Mouse (Mus musculus) kidney, adult 8-10 months (tissue): Measurements from ENCODE around the gene Tshz2.
A peak's percentile ranks its signal among the peaks of the same experiment; 100 is the strongest.
"Not testable (repeated sequence)": the region's sequence is repeated elsewhere in the genome, so short reads cannot be mapped to it uniquely, and the experiment has no call there.

Experiments used
- DNase-seq, 2 experiments: peaks; one replicate each; pipeline ENCODE4 v3.0.0; 2022

Gene Tshz2

DNA sequence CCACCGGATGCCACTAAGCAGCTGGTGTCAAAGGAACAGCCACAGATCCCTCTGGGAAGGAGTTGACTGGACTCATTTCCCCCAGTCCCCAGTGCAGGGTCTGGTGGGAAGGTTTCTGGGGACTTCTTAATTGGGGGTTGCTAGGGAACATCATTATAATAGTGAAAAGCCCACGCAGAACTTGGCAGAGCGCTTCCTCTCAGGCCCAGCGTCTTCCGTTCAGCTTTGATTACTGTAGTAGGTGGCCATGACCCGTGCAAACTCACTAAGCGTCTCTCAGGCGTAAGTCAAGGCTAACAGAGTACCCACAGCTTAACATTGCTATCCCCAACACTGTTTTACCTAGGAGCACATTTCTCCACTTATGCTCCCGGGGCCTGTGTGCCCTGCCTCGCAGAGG, 181.9 kb downstream of the Tshz2 start:
- DNase-seq, result no peak

DNA sequence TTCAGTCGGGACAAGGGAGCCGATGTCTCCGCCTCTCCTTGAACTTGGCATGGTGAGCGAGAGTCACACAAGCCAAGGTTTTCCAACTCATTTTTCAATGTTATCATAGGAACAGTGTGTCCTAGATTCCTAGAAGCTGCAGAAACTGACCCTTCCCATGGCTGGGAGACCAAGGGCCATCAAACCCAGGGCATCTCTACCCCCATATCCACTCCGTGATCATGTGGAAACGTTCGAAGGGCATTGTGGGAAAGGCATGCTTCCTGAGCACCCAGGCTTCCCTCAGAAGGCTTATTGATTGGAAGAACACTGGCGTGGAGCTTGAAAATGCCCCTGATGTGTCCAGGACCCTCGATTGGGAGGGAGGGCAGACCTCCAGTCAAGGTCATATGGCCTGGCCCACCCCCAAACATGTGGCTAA, 188.2 kb downstream of the Tshz2 start:
- peak; percentile 11 to 42 for DNase-seq

DNA sequence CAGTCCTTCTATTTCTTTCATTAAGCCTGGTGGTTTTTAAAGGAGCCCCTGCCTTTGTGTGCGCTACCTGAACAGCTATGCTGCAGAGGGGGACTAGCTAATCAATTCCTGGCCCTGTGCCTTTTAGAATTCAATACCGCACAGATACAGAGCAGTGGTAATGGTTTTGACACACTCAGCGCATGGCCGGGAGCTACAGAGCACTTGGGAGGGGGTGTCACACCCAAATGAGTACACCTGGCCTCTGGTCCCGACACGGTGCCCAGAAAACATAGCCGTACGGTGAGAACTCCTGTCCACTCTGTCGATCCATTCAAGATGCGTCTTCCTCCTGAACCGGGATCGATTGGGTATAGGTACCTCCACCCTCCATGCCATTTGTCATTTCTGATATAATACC, 193.1 kb downstream of the Tshz2 start:
- no peak for DNase-seq

DNA sequence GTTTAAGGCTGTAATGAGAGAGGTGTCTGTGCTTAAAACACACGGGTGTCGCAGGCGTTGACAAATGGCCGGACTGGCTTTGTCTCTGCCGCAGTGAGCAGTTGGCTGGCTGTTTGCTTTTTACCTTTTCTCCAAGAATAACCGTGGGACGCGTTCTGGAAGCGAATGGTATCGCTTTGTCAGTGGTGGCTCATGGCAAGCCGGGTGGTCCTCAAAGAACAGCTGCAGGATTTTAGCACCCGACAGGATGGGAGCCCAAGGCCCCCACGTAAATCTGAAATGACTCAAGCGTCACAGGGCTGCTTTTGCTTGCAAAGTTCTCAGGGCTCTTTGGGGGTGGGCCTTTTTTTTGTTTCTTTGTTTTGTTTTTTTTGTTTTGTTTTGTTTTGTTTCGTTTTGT, 193.5 kb downstream of the Tshz2 start:
- DNase-seq, result no peak

DNA sequence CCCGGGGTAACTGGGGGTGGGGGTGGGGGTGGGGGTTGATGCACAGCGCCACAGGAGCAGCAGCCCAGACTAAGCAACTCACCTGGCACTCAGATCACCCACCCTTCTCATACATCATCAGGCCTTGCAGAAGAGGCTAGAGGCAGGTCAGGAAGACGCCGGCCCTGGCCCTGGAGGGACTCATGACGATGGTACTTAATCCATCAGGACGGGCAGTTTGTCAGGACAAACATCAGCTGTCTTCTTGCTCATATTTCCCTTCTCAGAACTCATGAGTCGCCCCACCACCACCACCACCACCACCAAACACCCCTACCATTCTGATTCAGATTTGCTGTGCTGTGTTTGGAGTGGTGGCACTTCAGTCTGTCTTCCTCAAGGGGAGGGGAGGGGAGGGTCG, 194.0 kb downstream of the Tshz2 start:
- no peak for DNase-seq

DNA sequence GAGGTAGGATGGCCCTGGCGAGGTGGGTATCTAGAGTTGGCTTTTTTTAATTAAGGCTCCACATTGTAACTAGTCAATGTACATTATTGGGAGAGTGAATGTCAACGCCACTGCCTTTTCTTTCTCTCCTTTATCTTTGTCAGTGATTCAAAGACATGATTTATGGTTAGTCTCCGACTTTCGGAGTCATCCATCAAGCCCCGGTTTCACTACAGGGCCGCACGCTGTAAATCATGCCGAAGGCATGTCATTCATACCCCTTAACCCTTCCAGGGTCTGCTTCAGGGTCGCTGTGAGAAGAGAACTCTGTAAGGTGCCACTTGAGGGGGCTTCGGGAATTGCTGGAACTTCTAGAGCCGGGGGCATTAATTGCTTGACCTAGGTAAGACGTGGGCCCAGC, 199.4 kb downstream of the Tshz2 start:
- no peak for DNase-seq

DNA sequence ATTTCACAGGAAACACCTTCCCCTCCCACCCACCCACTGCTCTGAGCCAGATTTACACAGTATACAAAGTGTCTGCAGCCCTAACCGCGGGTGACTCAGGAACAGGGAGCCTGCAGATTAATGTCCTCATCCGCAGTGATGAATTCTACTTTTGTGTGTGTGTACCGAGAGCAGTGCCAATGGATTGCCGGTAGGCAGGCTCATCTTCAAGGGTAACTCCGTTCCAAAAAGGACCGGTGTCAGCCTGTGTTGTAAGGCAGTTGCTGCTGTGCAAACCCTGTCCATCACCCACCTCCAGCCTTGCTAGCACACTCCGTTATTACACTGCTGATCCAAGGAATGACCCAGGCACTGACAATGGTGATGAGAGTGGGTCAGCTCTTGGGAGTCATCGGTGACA, 200.8 kb downstream of the Tshz2 start:
- DNase-seq, result no peak

DNA sequence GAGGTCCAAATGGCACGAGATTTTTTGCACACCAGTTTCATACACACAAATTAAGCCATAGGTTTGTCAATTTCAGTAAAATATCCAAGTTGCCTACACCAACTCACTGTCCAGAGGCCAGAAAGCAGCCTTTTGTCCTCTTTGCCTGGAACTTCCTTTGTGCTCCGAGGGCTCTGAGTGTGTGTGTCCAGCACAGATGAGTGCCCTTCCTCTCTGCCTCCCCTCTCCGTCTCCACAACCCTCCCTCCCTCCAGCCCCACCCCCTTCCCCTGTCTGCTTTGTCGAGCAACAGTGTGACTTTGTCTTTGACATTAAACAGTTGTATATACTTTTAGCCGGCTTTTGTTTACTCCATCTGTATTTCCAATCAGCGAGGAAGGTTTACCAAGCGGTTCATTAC, 201.8 kb downstream of the Tshz2 start:
- DNase-seq, result no peak

DNA sequence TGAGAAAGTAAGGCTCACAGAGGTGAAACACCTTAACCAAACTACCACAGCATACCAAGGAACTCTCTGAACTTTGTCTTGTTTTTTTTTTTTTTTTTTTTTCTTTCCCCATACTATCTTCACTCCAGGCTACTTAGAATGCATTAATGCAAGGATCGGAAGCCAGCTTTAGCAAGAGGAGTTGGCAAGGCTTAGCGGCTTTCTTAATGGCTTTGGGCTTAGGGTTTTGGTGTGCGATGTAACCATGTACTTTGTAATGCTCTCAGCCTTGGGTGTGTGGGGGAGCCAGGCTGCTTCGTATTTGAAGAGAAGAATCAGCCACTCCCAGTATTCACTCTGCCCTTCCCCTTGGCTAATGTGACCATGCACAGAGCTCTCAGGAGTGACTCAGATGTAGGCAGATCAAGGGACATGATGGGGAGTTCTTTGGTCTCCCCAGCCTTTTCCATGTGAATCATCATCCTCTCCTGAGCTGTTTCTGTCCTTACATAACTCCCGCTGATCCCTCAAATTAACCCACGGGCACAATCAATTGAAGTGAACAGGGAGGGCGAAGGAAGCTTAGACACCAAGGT, 204.3 kb downstream of the Tshz2 start:
- no peak for DNase-seq

DNA sequence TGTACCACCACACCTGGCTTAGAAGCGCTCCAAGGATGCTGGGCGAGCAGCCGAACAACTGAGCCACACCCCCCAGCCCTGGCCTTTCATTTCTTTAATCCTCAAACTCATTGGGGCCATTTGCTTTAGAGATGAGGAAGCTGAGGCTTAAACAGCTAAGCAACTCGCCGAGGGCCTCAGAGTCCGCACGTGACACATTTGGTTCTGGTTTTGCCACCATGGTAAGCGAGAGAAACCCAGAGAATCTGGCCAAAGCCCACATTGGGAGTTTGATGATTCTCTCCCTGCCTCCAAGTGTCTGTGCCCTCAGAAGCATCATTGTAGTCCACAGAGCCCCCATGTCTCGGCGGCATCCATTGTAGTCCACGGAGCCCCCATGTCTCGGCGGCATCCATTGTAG, 205.7 kb downstream of the Tshz2 start:
- DNase-seq, result no peak

DNA sequence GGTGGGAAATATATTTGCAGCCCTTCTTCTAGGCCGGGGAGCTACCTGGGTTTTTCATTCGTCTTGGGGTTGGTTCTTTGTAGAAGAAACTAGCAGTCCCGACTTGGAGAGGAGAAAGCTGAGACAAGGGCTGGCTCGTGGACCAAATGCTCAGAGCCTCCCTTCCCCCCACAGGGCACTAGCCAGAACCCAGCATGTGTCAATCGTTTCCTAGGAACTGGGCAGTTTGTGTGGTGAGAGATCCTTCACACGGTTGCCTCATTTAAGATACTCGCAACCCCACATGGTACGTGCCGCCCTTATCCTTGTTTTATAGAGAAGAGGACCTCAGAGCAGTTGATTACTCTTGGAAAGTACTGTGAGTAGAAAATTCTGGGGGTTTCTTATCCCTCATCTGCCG, 208.6 kb downstream of the Tshz2 start:
- DNase-seq, result no peak

DNA sequence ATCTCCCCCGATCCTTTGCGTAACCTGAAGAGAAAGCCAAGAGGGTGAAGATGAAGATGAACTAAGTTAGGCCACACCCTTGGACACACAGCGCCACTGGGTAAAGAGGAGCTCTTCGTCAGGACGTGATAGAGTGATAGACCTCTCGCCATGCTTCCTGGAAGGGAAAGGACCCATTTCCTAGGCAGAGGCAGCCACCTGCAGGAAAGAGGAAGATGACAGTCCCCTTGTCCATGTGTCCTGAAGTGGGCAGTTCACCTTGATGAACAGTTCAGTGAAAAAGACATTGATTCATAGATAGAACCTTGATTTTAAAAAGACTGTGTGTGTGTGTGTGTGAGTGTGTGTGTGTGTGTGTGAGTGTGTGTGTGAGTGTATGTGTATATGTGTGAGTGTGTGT, 209.7 kb downstream of the Tshz2 start:
- DNase-seq, result no peak

DNA sequence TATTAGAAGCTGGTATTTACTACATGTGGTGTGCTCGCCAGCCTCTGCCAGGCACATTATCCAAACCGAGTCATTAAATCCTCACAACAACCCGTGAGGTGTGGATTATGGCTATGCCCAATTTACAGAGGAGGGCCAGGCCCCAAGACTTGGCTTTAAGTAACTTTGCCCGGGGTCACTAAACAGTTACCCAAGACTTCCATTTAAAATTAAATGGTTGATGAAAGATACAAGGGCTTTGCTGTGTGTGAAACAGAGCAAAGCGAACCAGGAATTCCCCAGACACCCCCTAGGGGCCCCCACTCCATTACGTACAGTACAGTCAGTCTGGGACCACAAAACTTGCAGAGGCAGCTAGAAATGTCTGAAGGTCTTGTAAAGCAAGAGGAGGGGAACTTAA, 210.7 kb downstream of the Tshz2 start:
- no peak for DNase-seq

DNA sequence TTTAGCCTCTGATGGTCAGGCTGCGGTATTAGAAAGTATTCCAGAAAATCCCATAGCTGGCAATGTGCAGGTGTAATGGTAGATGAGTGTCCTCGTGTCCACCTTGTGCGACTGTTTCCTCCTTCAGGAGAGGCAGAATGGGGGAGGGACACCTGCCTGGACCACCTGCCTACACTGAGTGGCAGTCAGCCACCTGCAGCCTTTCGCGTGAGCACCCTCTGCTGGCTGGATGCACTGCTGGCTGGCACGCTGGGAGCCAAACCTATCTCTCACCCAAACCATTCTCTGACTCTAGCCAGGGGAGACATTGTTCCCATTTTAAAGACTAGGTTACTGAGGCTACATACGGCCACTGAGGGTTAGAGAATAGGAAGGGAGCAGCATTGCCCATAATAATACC, 216.3 kb downstream of the Tshz2 start:
- peak in 1 of 2 experiments; percentile 29 for DNase-seq

DNA sequence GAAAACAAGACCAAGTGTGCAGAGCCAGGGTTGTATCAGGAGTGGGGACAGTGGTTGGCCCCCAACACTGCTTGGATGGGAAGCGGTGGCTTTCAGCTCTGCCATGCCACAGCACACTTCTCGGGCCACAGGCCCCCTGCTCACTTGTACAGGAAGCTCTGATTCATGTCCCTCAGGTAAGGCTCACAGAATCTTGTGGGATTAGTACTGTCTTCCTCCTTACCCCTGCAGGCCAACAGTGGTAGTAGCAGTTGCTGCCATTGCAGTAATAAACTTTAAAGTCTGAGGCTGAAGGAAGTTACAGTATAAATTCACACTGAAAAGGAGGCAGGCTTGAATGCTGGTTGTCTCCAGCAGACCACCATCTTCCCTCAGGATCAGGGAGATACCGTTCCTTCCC, 216.7 kb downstream of the Tshz2 start:
- DNase-seq, result no peak

DNA sequence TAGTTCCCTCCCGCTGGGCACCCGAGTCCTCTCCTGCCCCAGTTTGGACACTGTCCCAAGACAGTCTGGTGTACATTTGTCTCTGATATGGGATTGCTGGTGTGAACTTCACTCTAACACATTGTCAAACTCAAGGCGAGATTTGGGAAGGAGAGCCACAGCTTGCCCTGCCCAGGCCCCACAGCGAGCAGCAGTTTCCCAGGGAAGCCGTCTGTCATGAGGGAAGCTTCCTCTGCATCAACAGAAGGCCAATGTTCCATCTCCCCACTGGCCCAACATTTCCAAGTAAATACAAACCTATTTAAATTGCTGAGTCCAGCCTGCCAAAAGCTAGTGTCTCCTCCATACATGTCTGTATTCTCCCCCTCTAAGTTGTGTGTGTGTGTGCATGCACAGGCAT, 218.8 kb downstream of the Tshz2 start:
- no peak for DNase-seq

DNA sequence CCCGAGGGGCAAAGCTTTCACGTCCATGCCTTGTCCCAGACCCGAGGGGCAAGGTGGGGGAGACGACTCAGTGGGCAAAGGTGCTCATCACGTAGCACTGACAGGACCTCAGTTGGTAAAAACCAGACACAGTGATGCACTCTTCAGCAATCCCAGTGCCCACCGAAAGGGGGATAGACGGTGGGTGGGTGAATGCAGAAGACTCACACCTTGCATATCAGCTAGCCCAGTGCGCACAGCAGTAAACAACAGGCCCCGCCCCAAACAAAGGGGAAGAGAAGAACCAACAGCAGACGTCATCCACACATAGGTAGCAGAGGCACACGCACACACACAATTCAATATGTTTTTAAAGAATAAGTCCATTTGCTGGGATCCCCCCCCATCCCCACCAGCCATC, 221.7 kb downstream of the Tshz2 start:
- DNase-seq, result no peak

DNA sequence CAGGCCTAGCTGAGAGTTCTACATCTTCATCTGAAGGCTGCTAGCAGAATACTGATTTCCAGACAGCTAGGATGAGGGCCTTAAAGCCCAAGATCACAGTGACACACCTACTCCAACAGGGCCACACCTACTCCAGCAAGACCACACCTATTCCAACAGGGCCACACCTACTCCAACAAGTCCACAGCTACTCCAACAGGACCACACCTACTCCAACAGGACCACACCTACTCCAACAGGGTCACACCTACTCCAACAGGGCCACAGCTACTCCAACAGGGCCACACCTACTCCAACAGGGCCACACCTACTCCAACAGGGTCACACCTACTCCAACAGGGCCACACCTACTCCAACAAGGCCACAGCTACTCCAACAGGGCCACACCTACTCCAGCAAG, 224.2 kb downstream of the Tshz2 start:
- not testable (repeated sequence) for DNase-seq

DNA sequence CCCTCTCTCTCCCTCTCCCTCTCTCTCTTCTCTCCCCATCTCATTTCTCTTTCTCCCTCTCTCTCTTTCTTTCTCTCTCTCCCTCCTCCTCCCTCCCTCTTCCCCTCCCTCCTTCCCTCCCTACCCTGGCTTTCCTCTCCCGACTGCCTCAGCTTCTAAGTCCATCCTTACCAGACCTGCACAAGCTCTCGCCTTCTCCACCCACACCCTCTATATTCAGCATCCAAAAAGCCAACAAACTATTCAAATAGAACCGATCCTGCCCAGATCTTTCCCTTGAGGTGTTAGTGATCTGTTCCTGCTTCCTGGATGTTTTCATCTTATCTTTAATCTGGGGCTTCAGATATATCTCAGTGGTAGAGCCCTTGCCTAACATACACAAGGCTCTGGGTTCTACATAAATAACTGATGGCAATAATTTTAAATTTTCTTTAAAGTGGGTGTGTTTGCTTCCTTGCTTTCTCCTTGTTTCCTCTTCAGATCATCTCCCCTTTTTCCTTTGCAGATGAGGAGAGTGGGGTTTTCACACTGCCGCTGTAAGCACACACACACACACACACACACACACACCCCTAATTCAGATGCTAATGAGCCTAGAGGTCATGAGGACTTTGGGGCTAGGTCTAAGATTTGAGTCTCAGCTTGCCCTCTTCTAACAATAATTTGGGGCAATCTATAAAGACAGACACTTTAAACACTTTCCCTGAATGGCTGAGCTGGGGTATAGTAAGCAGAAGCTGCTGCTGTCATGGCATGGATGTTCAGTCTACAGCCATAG, 226.5 kb downstream of the Tshz2 start:
- DNase-seq, result no peak

DNA sequence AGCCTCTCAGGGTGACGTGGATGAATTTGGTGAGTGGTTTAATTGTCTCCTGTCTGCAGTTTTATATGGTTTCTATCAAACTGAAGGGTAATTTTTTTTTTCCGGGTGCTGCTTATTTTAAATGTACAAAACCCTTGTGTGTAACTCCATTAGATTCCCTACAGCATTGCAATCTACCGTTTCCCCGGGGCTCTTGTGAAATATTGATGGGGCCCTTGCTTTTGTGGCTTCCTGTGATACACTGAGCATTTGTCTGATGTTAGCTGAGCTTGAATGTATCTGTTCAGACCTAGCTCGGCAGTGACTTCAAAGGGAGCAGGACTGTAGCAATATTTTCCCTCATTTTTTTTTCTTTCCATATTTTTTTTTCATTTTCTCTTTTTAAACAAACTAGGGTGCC, 228.1 kb downstream of the Tshz2 start:
- no peak for DNase-seq

DNA sequence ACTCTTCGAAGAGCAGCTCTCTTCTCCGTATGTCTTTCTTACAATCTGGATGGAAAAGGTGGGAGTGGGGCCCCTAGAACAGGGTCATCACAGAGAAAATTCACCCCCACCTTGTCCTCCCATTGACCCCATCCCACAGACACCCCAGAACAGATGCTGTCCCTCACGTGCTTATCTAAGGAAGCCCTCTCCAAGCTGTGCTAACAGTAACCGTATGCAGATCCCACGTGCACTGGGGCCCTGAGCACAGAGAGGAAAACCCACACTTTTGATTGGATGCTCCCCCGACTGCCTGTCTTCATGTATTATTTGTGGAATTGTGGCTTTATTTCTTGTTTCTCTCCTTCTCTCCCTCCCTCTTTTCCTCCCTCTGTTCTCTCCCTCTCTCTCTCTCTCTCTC, 229.9 kb downstream of the Tshz2 start:
- DNase-seq, result no peak

DNA sequence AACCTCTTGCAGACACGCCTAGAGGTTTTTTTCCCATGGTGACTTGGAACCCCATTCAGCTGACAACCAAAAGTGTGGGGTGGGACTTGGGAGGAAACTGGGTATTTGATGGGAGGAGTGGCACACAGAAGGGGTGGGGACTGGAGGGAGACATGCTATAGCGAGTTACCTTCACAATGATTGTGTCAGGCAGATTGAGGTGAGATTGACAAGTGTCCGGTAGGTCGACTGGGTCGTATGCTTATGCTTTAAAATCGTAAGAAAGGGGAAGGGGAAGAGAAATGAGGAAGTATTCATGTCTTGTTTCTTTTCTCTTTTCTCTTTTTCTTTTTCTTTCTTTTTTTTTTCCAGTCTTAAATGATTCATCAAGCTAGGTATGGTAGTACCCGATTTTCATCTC, 236.7 kb downstream of the Tshz2 start:
- DNase-seq, result no peak

DNA sequence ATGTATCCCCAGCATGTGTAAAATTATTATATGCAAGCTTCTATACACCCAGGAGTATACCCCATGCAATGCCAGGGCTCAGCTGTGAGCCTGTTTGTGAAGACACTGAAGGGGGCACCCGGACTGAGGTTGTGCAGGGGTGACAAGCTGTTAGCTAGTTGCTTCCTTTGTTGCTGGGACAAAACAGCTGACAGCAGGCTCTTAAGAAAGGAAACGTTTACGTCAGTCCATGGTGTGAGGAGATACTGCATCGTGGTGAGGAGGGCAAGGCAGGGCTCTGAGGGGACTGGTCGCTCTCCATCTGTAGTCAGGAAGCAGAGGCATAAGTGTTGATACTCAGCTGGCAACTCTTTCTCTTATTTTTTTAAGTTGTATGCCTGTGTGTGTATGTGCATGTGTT, 237.7 kb downstream of the Tshz2 start:
- no peak for DNase-seq

DNA sequence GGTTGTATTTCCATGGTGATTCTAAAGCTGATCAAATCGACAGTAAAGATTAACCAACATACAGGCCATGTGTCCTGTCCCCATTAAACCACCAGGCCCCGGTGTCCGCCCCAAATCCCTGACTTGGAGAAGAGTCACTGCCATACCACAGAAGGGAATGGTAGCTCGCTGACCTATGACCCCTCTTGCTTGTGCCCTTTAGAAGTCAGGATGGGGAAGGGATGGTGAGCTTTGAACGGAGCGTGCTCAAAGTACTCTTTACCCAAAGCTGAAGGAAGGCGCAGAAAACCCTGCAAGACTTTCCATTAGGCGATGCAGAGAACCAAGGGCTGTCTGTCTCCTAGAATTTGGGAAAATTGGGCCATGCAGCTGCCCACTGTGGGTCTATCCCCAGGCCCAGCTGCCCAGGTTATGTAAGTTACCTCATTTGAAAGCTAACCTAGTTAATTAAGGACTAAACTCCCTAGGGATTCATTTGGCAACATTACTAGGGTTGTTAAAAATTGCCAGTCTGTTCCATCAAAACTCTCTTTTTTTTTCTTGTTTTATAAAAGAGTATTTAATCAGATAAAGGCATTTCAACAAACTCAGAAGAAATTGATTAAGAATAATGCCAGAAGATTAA, 238.7 kb downstream of the Tshz2 start:
- DNase-seq, result peak; percentile 22 to 28

DNA sequence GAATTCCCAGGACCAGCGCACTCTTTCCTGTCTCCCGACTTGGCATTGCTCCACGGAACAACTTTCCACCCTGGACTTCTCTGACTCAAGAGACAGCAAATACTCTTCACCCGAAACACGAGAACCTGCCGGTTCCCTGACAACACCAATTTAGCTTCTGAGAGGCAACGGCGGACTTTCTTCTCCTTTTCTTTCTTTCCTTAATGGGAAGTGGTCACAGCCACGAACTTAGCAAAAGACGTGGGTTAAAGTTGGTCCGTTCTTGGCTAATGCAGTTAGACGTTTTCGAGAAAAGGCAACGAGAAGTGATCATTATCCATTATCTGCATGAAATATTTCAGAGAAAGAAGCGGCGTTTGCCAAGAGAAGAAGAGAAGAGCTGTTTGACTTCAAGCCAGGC, 240.6 kb downstream of the Tshz2 start:
- DNase-seq, result no peak
